Mouse (Mus musculus): ENCODE data around the gene Ppp1r10. TPM values are rescaled to one million over a fixed set of nuclear protein-coding genes. Genes with fewer than 3 reads are reported as not detected.

Gene Ppp1r10
- total and polyA plus RNA-seq, 3 experiments = 14.5 to 70.3 (median 31.6) TPM

- Histone ChIP-seq H3K79me2 (replicated peaks; ENCODE audit: control insufficient read depth, extremely low read depth, insufficient read depth, poor library complexity, severe bottlenecking) (peaks cover 25% of the 10 kb centered on the region), H3K4me1 (ENCODE audit: control insufficient read depth in 1 of 2, insufficient read depth in 2 of 2) (peaks cover 3 to 20% of the 10 kb centered on the region in 2 experiments; a peak in 3 of 4 replicates), H3K36me3 (replicated peaks in 1 of 2; ENCODE audit: control insufficient read depth in 1 of 2, insufficient read depth in 1 of 2, low read length in 1 of 2) (peaks cover 30 to 51% of the 10 kb centered on the region in 2 experiments), H3K27ac (ENCODE audit: insufficient read depth, low read depth) (peak overlapping the region; percentile 96), H3K9me3 (replicated peaks; ENCODE audit: low read length) (no peaks in the 10 kb centered on the region), H3K27me3 (replicated peaks) (no peaks in the 10 kb centered on the region), H3K4me2 (ENCODE audit: insufficient read depth, low read depth, poor library complexity, severe bottlenecking) (peak overlapping the region; percentile 46), H3K4me3 (replicated peaks in 1 of 3; ENCODE audit: low read depth in 2 of 3, low read length in 2 of 3, poor library complexity in 1 of 3) (peak overlapping the region; percentile 59 to 96 (median 93)), H3K9ac (ENCODE audit: insufficient read depth, low read depth) (peak overlapping the region; percentile 83)
- peak; percentile 81 for DNase-seq (ENCODE audit: extremely low read depth)
- dilution Hi-C loops (cut with MboI; ENCODE audit: extremely low pct_ligation_motif_present, extremely low pct_unique_long_range_greater_than_20kb, low sequenced_read_pairs) = no loop called here
- peak; percentile 78; the same call in 1 of the 2 replicates for TF ChIP-seq KAT2A (IDR thresholded peaks at IDR 0.05; ENCODE audit: insufficient replicate concordance, low read length)
- TF ChIP-seq EP300 (IDR thresholded peaks at IDR 0.05; ENCODE audit: low read length) = no peak
- TF ChIP-seq PAX5 (IDR thresholded peaks at IDR 0.05; ENCODE audit: low read length) = no peak
- TF ChIP-seq CHD1 (IDR thresholded peaks at IDR 0.05; ENCODE audit: low read depth, low read length) = no peak
- TF ChIP-seq ZKSCAN1 (IDR thresholded peaks at IDR 0.05; ENCODE audit: borderline replicate concordance, low read depth, low read length) = no peak
- peak; percentile 62 for TF ChIP-seq POLR2A (IDR thresholded peaks at IDR 0.05; ENCODE audit: low read depth, low read length)
- TF ChIP-seq TCF12 (IDR thresholded peaks at IDR 0.05; ENCODE audit: low read depth, low read length) = peak; percentile 57; the same call in 1 of the 2 replicates
- no peak for TF ChIP-seq SMC3 (IDR thresholded peaks at IDR 0.05; ENCODE audit: low read depth, low read length)
- no peak for TF ChIP-seq USF1 (IDR thresholded peaks at IDR 0.05; ENCODE audit: low read depth, low read length)
- no peak for TF ChIP-seq MAFK (IDR thresholded peaks at IDR 0.05; ENCODE audit: insufficient replicate concordance, low read length)
- TF ChIP-seq ZMIZ1 (IDR thresholded peaks at IDR 0.05; ENCODE audit: low read depth, low read length) = 0 out of 2 replicates have a peak, but pooled peaks have one; percentile 27
- peak; percentile 78; the same call in 1 of the 2 replicates for TF ChIP-seq MAZ (IDR thresholded peaks at IDR 0.05; ENCODE audit: low read depth, low read length)
- no peak for TF ChIP-seq CTCF (conservative IDR thresholded peaks at IDR 0.05 in 1 of 2, IDR thresholded peaks at IDR 0.05 in 1 of 2; ENCODE audit: low read depth in 2 of 2, low read length in 2 of 2)
- TF ChIP-seq CHD2 (IDR thresholded peaks at IDR 0.05; ENCODE audit: low read length) = peak; percentile 74
- no peak for TF ChIP-seq ETS1 (conservative IDR thresholded peaks at IDR 0.05; ENCODE audit: low read depth, low read length)
- 0 out of 2 replicates have a peak, but pooled peaks have one; percentile 48 for TF ChIP-seq RCOR1 (conservative IDR thresholded peaks at IDR 0.05; ENCODE audit: low read depth, low read length)
- no peak for TF ChIP-seq UBTF (IDR thresholded peaks at IDR 0.05; ENCODE audit: low read depth, low read length)
- TF ChIP-seq ELF1 (IDR thresholded peaks at IDR 0.05; ENCODE audit: low read depth, low read length) = peak; percentile 92
- no peak for TF ChIP-seq USF2 (conservative IDR thresholded peaks at IDR 0.05; ENCODE audit: low read depth, low read length)
- 0 out of 2 replicates have a peak, but pooled peaks have one; percentile 24 for TF ChIP-seq BHLHE40 (IDR thresholded peaks at IDR 0.05; ENCODE audit: low read depth, low read length)
- no peak for TF ChIP-seq TBP (conservative IDR thresholded peaks at IDR 0.05; ENCODE audit: low read depth, low read length)
- TF ChIP-seq IRF4 (IDR thresholded peaks at IDR 0.05; ENCODE audit: low read depth, low read length) = peak; percentile 38; the same call in 1 of the 2 replicates
- TF ChIP-seq RAD21 (IDR thresholded peaks at IDR 0.05; ENCODE audit: low read depth, low read length) = no peak
- no peak for TF ChIP-seq POLR2AphosphoS2 (IDR thresholded peaks at IDR 0.05; ENCODE audit: low read depth, low read length)
- no peak; the same call in 1 of the 2 replicates for TF ChIP-seq SIN3A (IDR thresholded peaks at IDR 0.05; ENCODE audit: low read length)
- no peak for TF ChIP-seq JUN (IDR thresholded peaks at IDR 0.05; ENCODE audit: insufficient read depth, low read depth, low read length)
- no peak; the same call in 1 of the 2 replicates for TF ChIP-seq MYC (IDR thresholded peaks at IDR 0.05; ENCODE audit: low read depth, low read length)
- no peak for TF ChIP-seq E2F4 (IDR thresholded peaks at IDR 0.05; ENCODE audit: insufficient replicate concordance, low read depth, low read length)
- TF ChIP-seq NELFE (IDR thresholded peaks at IDR 0.05; ENCODE audit: low read depth, low read length) = peak; percentile 39; the same call in 1 of the 2 replicates
- TF ChIP-seq MEF2A (IDR thresholded peaks at IDR 0.05; ENCODE audit: borderline replicate concordance, low read depth, low read length) = no peak
- TF ChIP-seq ZC3H11A (IDR thresholded peaks at IDR 0.05; ENCODE audit: low read depth, low read length) = no peak
- peak; percentile 86 for TF ChIP-seq HCFC1 (IDR thresholded peaks at IDR 0.05; ENCODE audit: low read depth, low read length)
- TF ChIP-seq MAX (IDR thresholded peaks at IDR 0.05; ENCODE audit: low read length) = peak; percentile 79
- TF ChIP-seq JUND (conservative IDR thresholded peaks at IDR 0.05; ENCODE audit: low read depth, low read length) = no peak
- TF ChIP-seq ZNF384 (IDR thresholded peaks at IDR 0.05; ENCODE audit: low read depth, low read length) = no peak
- peak; percentile 61 for TF ChIP-seq NRF1 (IDR thresholded peaks at IDR 0.05; ENCODE audit: low read depth, low read length)
- TF ChIP-seq MXI1 (IDR thresholded peaks at IDR 0.05; ENCODE audit: low read depth, low read length) = no peak
- TF ChIP-seq GABPA (IDR thresholded peaks at IDR 0.05; ENCODE audit: insufficient replicate concordance, low read depth, low read length) = no peak
- in situ Hi-C loops (cut with MboI; ENCODE audit: low pct_ligation_motif_present, low pct_unique_long_range_greater_than_20kb, low sequenced_read_pairs) = no loop called here
These were observed 62.7 kb downstream of the Ppp1r10 start for GRCm38 (mm10) chr17:35978811-35979400.

Data from CH12.LX (cell line).